8 mouse cellular contexts compared by ENCODE assay signal in the genomic region with DNA sequence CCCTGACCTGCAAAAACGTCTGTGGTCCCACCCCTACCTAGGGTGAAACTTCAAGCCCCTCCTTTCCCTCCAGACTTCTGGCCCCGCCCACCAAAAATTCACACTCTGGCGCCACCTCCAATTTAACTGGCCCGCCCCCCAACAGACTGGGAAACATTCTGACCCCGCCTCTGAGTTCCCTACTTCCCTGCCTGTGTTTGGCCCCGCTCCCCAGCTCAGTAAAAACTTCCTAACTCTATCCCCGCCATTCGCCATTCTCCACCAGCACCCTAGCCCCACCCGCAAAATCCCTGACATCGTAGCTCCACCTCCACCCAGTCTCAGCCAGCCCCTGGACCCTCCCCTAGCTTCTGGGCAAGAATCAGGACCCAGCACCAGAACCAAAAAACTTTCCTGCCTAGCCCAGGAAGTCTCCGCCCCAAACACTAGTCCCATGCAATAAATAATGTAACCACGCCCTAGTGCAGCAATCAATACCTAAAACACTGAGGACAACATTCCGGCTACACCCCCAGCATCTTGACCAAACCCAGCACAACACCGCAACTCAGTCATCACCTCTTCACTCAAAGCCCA. TPM values are rescaled to one million over a fixed set of nuclear protein-coding genes. Genes with fewer than 3 reads are reported as not detected.
A peak's percentile ranks its signal among the peaks of the same experiment; 100 is the strongest.
DNase-seq lines count a peak whose midpoint lies in the region; ATAC-seq lines count a peak whose summit lies in the region.

No protein-coding gene starts in this region.

- DNase-seq in right cerebral cortex, adult 18-20 months = peak; percentile 35
- no peak for DNase-seq in right cerebral cortex, postnatal 36 days (ENCODE audit: low spot score in 2 of 2)
- DNase-seq in embryo, embryonic 11 days = peak; percentile 70
- DNase-seq in gastrocnemius, postnatal 14 days = peak; percentile 80
- DNase-seq in intestine, embryonic 14.5 days (ENCODE audit: low spot score) = peak; percentile 81
- peak; percentile 24 for DNase-seq in midbrain, embryonic 14.5 days
- DNase-seq in spleen, postnatal 4 days (ENCODE audit: low spot score in 2 of 2) = peak; percentile 74 to 83

- peak overlapping the region; percentile 15; the same call in 1 of the 2 replicates for H3K9ac ChIP-seq in intestine, embryonic 14.5 days (ENCODE audit: low read length)
- no peak overlapping the region for H3K9ac ChIP-seq in limb, embryonic 15.5 days
- no peak overlapping the region for H3K9ac ChIP-seq in midbrain, embryonic 14.5 days (replicated peaks; ENCODE audit: low read length)

- H3K4me3 ChIP-seq in intestine, embryonic 14.5 days (ENCODE audit: low read depth, low read length) = peak overlapping the region; percentile 68
- H3K4me3 ChIP-seq in limb, embryonic 15.5 days = peak overlapping the region; percentile 65
- H3K4me3 ChIP-seq in midbrain, embryonic 14.5 days (replicated peaks; ENCODE audit: low read depth, low read length) = peak overlapping the region; percentile 67

- H3K4me2 ChIP-seq in intestine, embryonic 14.5 days (ENCODE audit: low read length) = peak overlapping the region; percentile 60
- H3K4me2 ChIP-seq in limb, embryonic 15.5 days = peak overlapping the region; percentile 57
- peak overlapping the region; percentile 51 for H3K4me2 ChIP-seq in midbrain, embryonic 14.5 days (ENCODE audit: low read length)

- peaks cover 6% of the 10 kb centered on the region; the same call in 1 of the 2 replicates for H3K4me1 ChIP-seq in intestine, embryonic 14.5 days (replicated peaks; ENCODE audit: control insufficient read depth, insufficient read depth, low read length)
- peaks cover 17% of the 10 kb centered on the region for H3K4me1 ChIP-seq in limb, embryonic 15.5 days
- H3K4me1 ChIP-seq in midbrain, embryonic 14.5 days (ENCODE audit: control insufficient read depth, insufficient read depth, low read length) = no peaks in the 10 kb centered on the region

- under 1% methylated on average over 14 of the region's 14 CpGs for WGBS in intestine, embryonic 14.5 days
- 2% methylated on average over 14 of the region's 14 CpGs for WGBS in limb, embryonic 15.5 days
- 3% methylated on average over 14 of the region's 14 CpGs for WGBS in midbrain, embryonic 14.5 days

- peak; percentile 56 for ATAC-seq in intestine, embryonic 14.5 days (replicated peaks; ENCODE audit: low FRiP score, low TSS enrichment, low read depth)
- peak; percentile 66 for ATAC-seq in limb, embryonic 15.5 days (ENCODE audit: insufficient number of reproducible peaks, low FRiP score, low TSS enrichment, low read depth)
- peak; percentile 28 for ATAC-seq in midbrain, embryonic 14.5 days (ENCODE audit: low FRiP score, low TSS enrichment)

- H3K36me3 ChIP-seq in intestine, embryonic 14.5 days (ENCODE audit: control insufficient read depth, insufficient read depth, low read length) = peaks cover 39% of the 10 kb centered on the region
- H3K36me3 ChIP-seq in limb, embryonic 15.5 days = peaks cover 39% of the 10 kb centered on the region
- H3K36me3 ChIP-seq in midbrain, embryonic 14.5 days (ENCODE audit: control insufficient read depth, insufficient read depth, low read length) = peaks cover 33% of the 10 kb centered on the region

- intact Hi-C loops in gastrocnemius, postnatal 14 days (cut with DNase I; ENCODE audit: low total_unique reads) = no loop called here

- no peaks in the 10 kb centered on the region for H3K27me3 ChIP-seq in intestine, embryonic 14.5 days (replicated peaks; ENCODE audit: control insufficient read depth, insufficient read depth, low read length)
- H3K27me3 ChIP-seq in limb, embryonic 15.5 days = no peaks in the 10 kb centered on the region
- H3K27me3 ChIP-seq in midbrain, embryonic 14.5 days (ENCODE audit: control insufficient read depth, insufficient read depth, low read length) = no peaks in the 10 kb centered on the region

- no peaks in the 10 kb centered on the region for H3K9me3 ChIP-seq in intestine, embryonic 14.5 days (ENCODE audit: control insufficient read depth, low read length)
- H3K9me3 ChIP-seq in limb, embryonic 15.5 days = no peaks in the 10 kb centered on the region
- H3K9me3 ChIP-seq in midbrain, embryonic 14.5 days (ENCODE audit: control insufficient read depth, low read length) = no peaks in the 10 kb centered on the region

- H3K27ac ChIP-seq in intestine, embryonic 14.5 days (ENCODE audit: low read depth) = peak overlapping the region; percentile 98; the same call in 1 of the 2 replicates
- H3K27ac ChIP-seq in limb, embryonic 15.5 days = peak overlapping the region; percentile 99
- no peak overlapping the region for H3K27ac ChIP-seq in midbrain, embryonic 14.5 days (replicated peaks; ENCODE audit: low read depth, low read length)

RNA-seq across cellular contexts. Expression of gene Ccdc9, which starts 1.1 kb away (rescaled TPM):
- 10 to 100 TPM; 30.1 to 32.8 TPM for total RNA-seq in gastrocnemius, postnatal 14 days (2021)
- 14.4 and 19.0 TPM in 2 replicates for polyA plus RNA-seq in intestine, embryonic 14.5 days (2014; fragmentation: Nextera tagmentation; extraction: Ambion mirVana)
- 26.6 and 27.0 TPM in 2 replicates for polyA plus RNA-seq in limb, embryonic 15.5 days (2015; fragmentation: Nextera tagmentation; extraction: Ambion mirVana)
- 17.6 and 24.1 TPM in 2 replicates for polyA plus RNA-seq in midbrain, embryonic 14.5 days (2014; fragmentation: Nextera tagmentation; extraction: Ambion mirVana)

RNA-seq across cellular contexts. Expression of gene Inafm1, which starts 12.1 kb away (rescaled TPM):
- 10 to 100 TPM; 11.1 to 12.4 TPM for total RNA-seq in gastrocnemius, postnatal 14 days (2021)
- 16.0 and 18.1 TPM in 2 replicates for polyA plus RNA-seq in intestine, embryonic 14.5 days (2014; fragmentation: Nextera tagmentation; extraction: Ambion mirVana)
- polyA plus RNA-seq in limb, embryonic 15.5 days (2015; fragmentation: Nextera tagmentation; extraction: Ambion mirVana) = 23.9 and 28.1 TPM in 2 replicates
- polyA plus RNA-seq in midbrain, embryonic 14.5 days (2014; fragmentation: Nextera tagmentation; extraction: Ambion mirVana) = 36.4 and 44.7 TPM in 2 replicates

RNA-seq across cellular contexts. Expression of gene Bbc3, which starts 22.7 kb away (rescaled TPM):
- total RNA-seq in gastrocnemius, postnatal 14 days (2021) = 1 to 10 TPM; 3.6 to 5.1 TPM
- polyA plus RNA-seq in intestine, embryonic 14.5 days (2014; fragmentation: Nextera tagmentation; extraction: Ambion mirVana) = 4.1 and 4.9 TPM in 2 replicates
- 6.4 and 7.0 TPM in 2 replicates for polyA plus RNA-seq in limb, embryonic 15.5 days (2015; fragmentation: Nextera tagmentation; extraction: Ambion mirVana)
- 16.8 and 24.8 TPM in 2 replicates for polyA plus RNA-seq in midbrain, embryonic 14.5 days (2014; fragmentation: Nextera tagmentation; extraction: Ambion mirVana)

RNA-seq across cellular contexts. Expression of gene C5ar1, which starts 26.2 kb away (rescaled TPM):
- total RNA-seq in gastrocnemius, postnatal 14 days (2021) = 1 to 10 TPM; 2.6 to 3.1 TPM
- polyA plus RNA-seq in intestine, embryonic 14.5 days (2014; fragmentation: Nextera tagmentation; extraction: Ambion mirVana) = 1.8 and 2.3 TPM in 2 replicates
- 5.3 and 5.4 TPM in 2 replicates for polyA plus RNA-seq in limb, embryonic 15.5 days (2015; fragmentation: Nextera tagmentation; extraction: Ambion mirVana)
- polyA plus RNA-seq in midbrain, embryonic 14.5 days (2014; fragmentation: Nextera tagmentation; extraction: Ambion mirVana) = 0.11 and 1.6 TPM in 2 replicates

RNA-seq across cellular contexts. Expression of gene C5ar2, which starts 41.6 kb away (rescaled TPM):
- under 1 TPM; 0.20 to 0.27 TPM for total RNA-seq in gastrocnemius, postnatal 14 days (2021)
- polyA plus RNA-seq in intestine, embryonic 14.5 days (2014; fragmentation: Nextera tagmentation; extraction: Ambion mirVana) = 0.09 TPM in 1 of 2 replicates, not detected in the other
- polyA plus RNA-seq in limb, embryonic 15.5 days (2015; fragmentation: Nextera tagmentation; extraction: Ambion mirVana) = 0.17 and 0.26 TPM in 2 replicates
- polyA plus RNA-seq in midbrain, embryonic 14.5 days (2014; fragmentation: Nextera tagmentation; extraction: Ambion mirVana) = not detected in 2 replicates

Comparison
In these comparisons a context has a peak if more than half of its experiments do, and no peak if none do; other contexts are left out.
1. DNase-seq: peak in right cerebral cortex, adult 18-20 months (single experiment), embryo, embryonic 11 days (single experiment), gastrocnemius, postnatal 14 days (single experiment), intestine, embryonic 14.5 days (single experiment), midbrain, embryonic 14.5 days (single experiment) and spleen, postnatal 4 days (2 of 2); none in right cerebral cortex, postnatal 36 days (0 of 2).
2. Peak in every context shown above with its lines, with median percentiles within 50 percentile points of each other: ATAC-seq, H3K4me2 ChIP-seq and H3K4me3 ChIP-seq.